Mouse (Mus musculus): ENCODE data around the gene Dapp1.
"Not testable (repeated sequence)": the region's sequence is repeated elsewhere in the genome, so short reads cannot be mapped to it uniquely, and the experiment has no call there.

Gene Dapp1

GRCm38 (mm10) chr3:137980435-137981381 is 637 bp downstream of the Dapp1 start:
- no peak for DNase-seq

- no peak for DNase-seq
Observed at GRCm38 (mm10) chr3:137978233-137978632, 3.1 kb downstream of the Dapp1 start.

GRCm38 (mm10) chr3:137977629-137978041 is 3.7 kb downstream of the Dapp1 start:
- peak; percentile 51 for DNase-seq

DNA sequence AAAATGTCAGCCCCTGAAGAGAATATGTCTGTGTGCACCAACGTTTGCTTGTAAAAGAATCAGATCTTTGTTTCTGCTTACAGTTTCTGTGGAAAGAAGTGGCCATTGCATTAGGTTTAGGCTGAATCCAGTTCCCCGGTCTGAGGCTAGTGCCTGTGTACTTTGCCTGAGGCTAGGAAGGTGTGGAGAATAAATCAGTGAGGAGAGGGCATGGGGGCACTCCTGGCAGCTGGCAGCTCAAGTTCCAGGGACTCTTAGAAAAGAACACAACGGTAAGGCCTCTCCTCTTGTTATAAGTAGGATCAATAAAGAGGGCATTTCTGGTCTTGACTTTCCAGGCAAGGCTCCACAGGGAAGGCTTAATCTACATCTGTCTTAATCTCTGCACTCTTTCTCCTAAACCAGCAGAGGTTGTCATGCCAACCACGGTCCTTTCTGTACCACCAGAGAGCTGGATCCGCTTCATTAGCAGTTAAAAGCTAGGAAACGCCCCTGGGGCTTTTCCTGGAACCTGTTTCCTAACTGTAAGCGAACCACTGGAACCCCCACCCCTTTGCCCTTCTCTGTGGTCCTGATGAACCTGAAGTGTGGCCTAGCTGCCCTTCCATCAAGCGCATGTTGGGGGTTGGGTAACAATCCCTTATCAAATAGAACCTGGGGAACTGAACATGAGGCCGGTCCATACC is 4.3 kb downstream of the Dapp1 start:
- DNase-seq: peak; percentile 60

DNA sequence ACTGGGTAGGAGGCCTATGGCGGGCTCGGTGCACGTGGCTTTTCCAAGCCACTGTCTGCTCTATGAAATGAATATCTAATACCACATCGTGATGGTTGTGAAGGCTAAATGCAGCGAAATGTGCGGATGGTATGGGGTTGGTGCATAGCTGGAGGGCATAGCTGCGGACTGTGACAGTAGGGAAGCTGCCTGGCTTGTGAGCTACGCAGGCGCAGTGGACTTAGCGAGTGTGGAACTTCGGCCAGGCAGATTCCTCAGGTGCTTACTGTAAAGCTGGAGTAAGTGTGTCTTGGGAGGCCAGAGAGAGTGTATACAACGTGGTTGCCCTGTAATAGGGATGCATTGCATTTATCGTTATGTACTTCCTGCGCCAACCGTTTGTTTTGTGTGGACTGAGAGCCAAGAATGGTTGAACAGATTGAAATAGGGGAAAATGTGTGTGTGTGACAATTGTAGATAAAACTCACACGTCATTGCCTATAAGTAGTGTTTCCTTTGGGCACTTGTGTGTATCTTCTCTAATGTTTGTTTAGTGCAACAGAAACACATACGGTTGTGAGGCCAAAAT is 5.4 kb downstream of the Dapp1 start:
- peak; percentile 29 for DNase-seq

GRCm38 (mm10) chr3:137975435-137975834 is 5.9 kb downstream of the Dapp1 start:
- no peak for DNase-seq

- DNase-seq: no peak
Observed at GRCm38 (mm10) chr3:137974306-137974705, 7.0 kb downstream of the Dapp1 start.

DNA sequence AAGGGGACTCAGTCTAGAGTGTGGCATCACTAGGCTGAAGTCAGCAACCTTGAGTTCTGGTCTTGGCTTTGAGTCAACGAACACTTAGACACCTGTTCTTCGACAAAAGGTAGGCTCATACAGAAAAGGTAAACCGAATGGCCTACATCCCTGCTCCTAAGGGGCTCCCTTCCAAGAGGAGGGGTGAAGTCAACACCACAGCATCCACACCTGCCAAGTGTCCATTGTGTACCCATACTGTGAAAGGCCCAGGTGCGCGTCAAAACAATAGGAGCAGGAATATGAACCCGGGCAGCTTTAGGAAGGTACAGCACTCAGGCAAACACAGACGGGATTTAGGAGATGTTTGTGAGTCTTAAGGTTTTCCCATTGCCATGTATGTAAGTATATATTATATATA is 8.4 kb downstream of the Dapp1 start:
- no peak for DNase-seq

DNA sequence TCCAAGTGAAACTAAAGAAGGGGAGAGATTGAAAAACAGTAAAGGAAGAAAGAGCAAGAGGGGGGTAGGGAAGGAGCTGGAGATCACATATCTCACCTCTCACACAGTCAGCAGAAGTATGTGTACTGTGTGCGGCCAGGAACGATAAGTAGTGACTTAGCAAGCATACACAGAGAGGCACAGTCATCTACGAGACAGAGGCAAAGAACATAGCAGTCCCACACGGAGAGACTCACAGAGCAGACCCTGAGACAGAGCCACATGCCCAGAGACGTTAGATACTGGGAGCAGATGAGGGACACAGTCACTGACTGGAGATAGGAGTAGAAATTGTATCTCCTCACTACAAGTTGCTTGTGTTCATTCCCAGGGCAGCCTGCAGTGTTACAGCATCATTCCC is 9.1 kb downstream of the Dapp1 start:
- DNase-seq: no peak

GRCm38 (mm10) chr3:137969951-137970350 is 11.4 kb downstream of the Dapp1 start:
- peak; percentile 78 for DNase-seq

- no peak for DNase-seq
Observed at GRCm38 (mm10) chr3:137968820-137969486, 12.4 kb downstream of the Dapp1 start.

- no peak for DNase-seq
Observed at GRCm38 (mm10) chr3:137968105-137968819, 13.1 kb downstream of the Dapp1 start.

DNA sequence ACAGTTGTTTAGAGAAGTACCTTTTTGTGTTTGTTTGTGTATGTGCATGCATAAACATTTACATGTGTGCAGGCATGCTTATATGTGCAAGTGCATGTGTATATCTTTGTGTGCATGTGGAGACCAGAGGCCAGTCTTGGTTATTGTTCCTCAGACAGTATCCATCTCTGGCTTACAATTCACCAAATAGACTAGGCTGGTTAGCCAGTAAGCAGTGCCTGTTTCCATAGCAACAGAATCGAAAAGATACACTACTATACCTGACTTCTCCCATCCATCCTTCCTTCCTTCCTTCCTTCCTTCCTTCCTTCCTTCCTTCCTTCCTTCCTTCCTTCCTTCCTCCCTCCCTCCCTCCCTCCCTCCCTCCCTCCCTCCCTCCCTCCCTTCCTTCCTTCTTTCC is 17.3 kb downstream of the Dapp1 start:
- not testable (repeated sequence) for DNase-seq

GRCm38 (mm10) chr3:137963508-137963907 is 17.8 kb downstream of the Dapp1 start:
- no peak for DNase-seq

DNA sequence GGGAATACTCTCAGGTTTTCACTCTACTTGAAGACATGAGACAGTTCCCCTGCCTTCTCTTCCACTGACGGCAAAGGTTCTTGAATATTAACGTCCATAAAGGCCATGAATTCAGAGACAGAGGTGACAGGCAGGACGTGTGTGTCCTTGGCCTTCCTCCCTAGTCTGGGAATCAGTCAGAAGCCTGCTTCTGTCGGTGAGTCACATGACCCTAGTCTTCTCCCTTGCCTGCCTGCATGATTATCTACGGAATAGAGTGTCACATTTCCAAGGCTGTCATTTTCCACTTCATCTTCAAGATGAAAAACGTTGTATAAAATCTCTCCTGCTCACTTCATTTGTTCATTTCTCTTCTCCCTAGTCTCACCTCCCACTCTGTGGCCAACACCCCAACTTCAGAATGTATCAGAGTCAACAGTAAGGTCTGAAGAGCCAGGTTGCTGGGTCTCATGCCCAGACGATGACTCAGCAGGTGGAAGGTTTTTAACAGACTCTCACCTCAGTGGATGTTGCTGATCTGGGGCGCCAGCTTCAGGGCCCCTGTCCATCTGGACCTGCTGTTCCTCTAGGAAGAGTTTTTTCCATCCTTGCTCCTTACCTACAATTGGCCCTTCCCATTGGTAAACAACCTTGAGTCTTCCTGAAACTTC is 19.5 kb downstream of the Dapp1 start:
- DNase-seq: no peak

DNA sequence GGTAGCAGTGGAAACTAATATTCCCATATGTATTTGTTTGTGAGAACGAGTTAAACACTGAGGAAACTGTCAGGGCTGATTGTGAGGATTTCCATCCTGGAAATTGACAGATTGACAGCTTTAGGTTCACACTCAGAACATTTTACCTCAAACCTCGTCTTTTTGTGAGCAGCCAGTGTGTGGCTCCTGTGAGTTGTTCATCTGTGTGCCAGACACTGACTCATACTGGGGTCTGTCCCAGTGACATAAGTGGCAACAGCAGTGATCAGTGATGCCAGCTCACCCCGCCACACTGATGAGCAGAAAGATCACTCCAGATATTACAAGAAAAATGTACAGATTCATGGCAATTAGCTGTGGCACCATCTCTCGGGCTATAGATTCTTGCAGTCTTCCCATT is 21.9 kb downstream of the Dapp1 start:
- no peak for DNase-seq

DNA sequence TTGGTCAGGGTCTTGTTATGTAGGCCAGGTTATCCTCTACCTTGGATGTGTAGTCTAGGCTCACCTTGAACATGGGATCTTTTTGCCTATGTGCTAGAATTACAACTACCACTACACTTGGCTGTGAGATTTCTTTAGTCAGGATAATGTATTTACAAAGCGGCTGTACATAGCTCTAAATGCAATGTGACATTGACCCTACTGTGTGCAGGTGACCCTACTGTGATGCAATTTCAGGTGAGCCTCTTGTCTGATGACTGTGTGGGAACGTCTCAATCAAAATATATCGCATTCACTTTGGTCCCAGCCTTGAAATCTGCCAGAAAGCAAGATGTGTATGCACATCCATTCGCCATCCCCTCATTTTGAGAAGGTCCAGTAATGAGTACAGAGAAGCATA is 23.0 kb downstream of the Dapp1 start:
- no peak for DNase-seq

DNA sequence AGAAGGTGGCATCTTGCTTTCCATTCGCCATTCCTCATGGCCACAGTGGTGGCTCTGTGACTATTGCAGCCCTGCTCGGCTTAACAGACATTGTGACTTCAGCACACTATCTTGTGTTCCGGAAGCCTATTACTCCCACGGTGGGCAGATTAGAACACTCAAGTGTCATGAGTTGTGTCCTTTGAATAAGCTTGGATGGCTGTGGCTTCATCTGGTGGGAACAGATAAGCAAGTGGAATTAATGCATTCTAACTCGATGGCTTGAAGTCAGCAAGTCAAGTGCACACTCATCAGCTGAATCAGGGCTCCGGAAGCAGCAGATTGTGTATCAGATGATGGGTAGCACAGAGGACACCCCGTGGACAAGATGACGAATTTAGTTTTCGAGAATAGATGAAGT is 23.5 kb downstream of the Dapp1 start:
- DNase-seq: no peak

DNA sequence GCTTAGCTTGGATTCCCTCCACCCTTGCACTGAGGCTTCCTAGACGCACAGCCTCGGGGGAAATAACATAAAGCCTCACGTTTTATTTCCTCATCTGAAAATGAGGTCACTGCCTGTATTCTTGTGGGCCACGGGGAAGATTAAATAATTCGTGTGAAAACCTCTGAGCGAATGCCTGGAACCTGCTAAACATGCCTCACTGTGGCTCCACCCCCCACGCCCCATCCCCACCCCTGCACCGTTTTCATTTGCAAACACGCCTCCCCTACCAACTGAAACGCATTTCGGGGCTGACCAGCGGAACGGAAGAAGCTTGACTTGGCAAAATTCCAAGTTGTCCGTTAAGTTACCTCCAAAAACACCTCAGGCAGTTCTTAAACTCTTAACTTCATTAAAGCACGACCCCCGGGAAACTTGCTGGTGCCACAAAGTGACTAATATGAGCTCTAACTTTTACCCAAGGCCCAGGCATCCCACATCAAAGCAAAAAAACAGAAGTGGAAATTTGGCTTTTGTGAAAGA is 25.7 kb downstream of the Dapp1 start:
- DNase-seq: peak; percentile 64

GRCm38 (mm10) chr3:137954256-137954916 is 27.0 kb downstream of the Dapp1 start:
- DNase-seq: no peak

All from retina, postnatal 1 day (tissue).